Mouse (Mus musculus): Measurements from ENCODE around the gene Arrdc2. TPM values are rescaled to one million over a fixed set of nuclear protein-coding genes. Genes with fewer than 3 reads are reported as not detected.

The Arrdc2 gene
- polyA plus RNA-seq, 1 experiment from 2014 or later, result 7.6 TPM

GRCm38 (mm10) chr8:70816679-70817078 is 22.8 kb downstream of the Arrdc2 start:
- Histone ChIP-seq H3K36me3 (no peaks in the 10 kb centered on the region), H3K9me3 (peaks cover 16% of the 10 kb centered on the region; the same call in 1 of the 2 replicates), H3K27me3 (peaks cover 78% of the 10 kb centered on the region), H3K9ac (no peak overlapping the region), H3K27ac (no peak overlapping the region), H3K4me3 (peak overlapping the region; percentile 16; the same call in 1 of the 2 replicates), H3K4me2 (peak overlapping the region; percentile 40), H3K4me1 (replicated peaks) (peaks cover 8% of the 10 kb centered on the region)
- WGBS, result 7% methylated on average over 30 of the region's 30 CpGs
- ATAC-seq (ENCODE audit: low FRiP score), result no peak

- WGBS, result 62% methylated on average over 4 of the region's 4 CpGs
- no peak overlapping the region for H3K4me2 ChIP-seq
- ATAC-seq (ENCODE audit: low FRiP score), result no peak
Measured at GRCm38 (mm10) chr8:70812885-70813284, 26.6 kb downstream of the Arrdc2 start.

GRCm38 (mm10) chr8:70812055-70812454 is 27.5 kb downstream of the Arrdc2 start:
- H3K27ac ChIP-seq, result no peak overlapping the region
- no peak for ATAC-seq (ENCODE audit: low FRiP score)
- no peak overlapping the region for H3K4me3 ChIP-seq
- H3K9me3 ChIP-seq, result no peaks in the 10 kb centered on the region
- 44% methylated on average over 4 of the region's 4 CpGs for WGBS
- H3K36me3 ChIP-seq, result no peaks in the 10 kb centered on the region
- H3K9ac ChIP-seq, result no peak overlapping the region
- peaks cover 64% of the 10 kb centered on the region for H3K27me3 ChIP-seq
- no peak overlapping the region for H3K4me2 ChIP-seq
- H3K4me1 ChIP-seq (replicated peaks), result peaks cover 7% of the 10 kb centered on the region

More at GRCm38 (mm10) chr8:70812885-70813284, 26.6 kb downstream of the Arrdc2 start:
- Histone ChIP-seq H3K27ac (no peak overlapping the region), H3K9ac (no peak overlapping the region), H3K4me1 (replicated peaks) (peaks cover 8% of the 10 kb centered on the region), H3K9me3 (no peaks in the 10 kb centered on the region), H3K36me3 (no peaks in the 10 kb centered on the region), H3K4me3 (no peak overlapping the region), H3K27me3 (peaks cover 66% of the 10 kb centered on the region)

- 71% methylated on average over 20 of the region's 20 CpGs for WGBS
- Histone ChIP-seq H3K4me3 (no peak overlapping the region), H3K9ac (no peak overlapping the region), H3K36me3 (no peaks in the 10 kb centered on the region), H3K9me3 (no peaks in the 10 kb centered on the region), H3K4me2 (no peak overlapping the region), H3K27me3 (peaks cover 64% of the 10 kb centered on the region), H3K4me1 (replicated peaks) (no peaks in the 10 kb centered on the region), H3K27ac (no peak overlapping the region)
- no peak for ATAC-seq (ENCODE audit: low FRiP score)
Measured at GRCm38 (mm10) chr8:70810962-70811680, 28.4 kb downstream of the Arrdc2 start.

- Histone ChIP-seq H3K27ac (no peak overlapping the region), H3K9me3 (no peaks in the 10 kb centered on the region), H3K4me2 (no peak overlapping the region), H3K9ac (peak overlapping the region; percentile 24; the same call in 1 of the 2 replicates), H3K4me3 (no peak overlapping the region), H3K4me1 (replicated peaks) (peaks cover 8% of the 10 kb centered on the region), H3K36me3 (no peaks in the 10 kb centered on the region), H3K27me3 (peaks cover 66% of the 10 kb centered on the region)
- ATAC-seq (ENCODE audit: low FRiP score), result no peak
- 78% methylated on average over 8 of the region's 8 CpGs for WGBS
Measured at GRCm38 (mm10) chr8:70808955-70809701, 30.4 kb downstream of the Arrdc2 start.

- no peaks in the 10 kb centered on the region for H3K36me3 ChIP-seq
- no peaks in the 10 kb centered on the region for H3K9me3 ChIP-seq
- 57% methylated on average over 5 of the region's 5 CpGs for WGBS
- peaks cover 15% of the 10 kb centered on the region for H3K4me1 ChIP-seq (replicated peaks)
- no peak within 1 kb of the TSS for H3K4me2 ChIP-seq
- H3K27me3 ChIP-seq, result peaks cover 67% of the 10 kb centered on the region
- no peak within 1 kb of the TSS for H3K27ac ChIP-seq
- no peak for ATAC-seq (ENCODE audit: low FRiP score)
- peak within 1 kb of the TSS; percentile 24; the same call in 1 of the 2 replicates for H3K9ac ChIP-seq
- H3K4me3 ChIP-seq, result no peak within 1 kb of the TSS
Measured at GRCm38 (mm10) chr8:70808239-70808638, 31.3 kb downstream of the Arrdc2 start, which contains the start of gene Il12rb1. TSS of gene Il12rb1 (plus strand) at chr8:70808449.

GRCm38 (mm10) chr8:70807304-70807703 is 32.2 kb downstream of the Arrdc2 start:
- H3K9me3 ChIP-seq, result no peaks in the 10 kb centered on the region
- no peak overlapping the region for H3K4me3 ChIP-seq
- no peak for ATAC-seq (ENCODE audit: low FRiP score)
- H3K9ac ChIP-seq, result no peak overlapping the region
- 50% methylated on average over 1 of the region's 1 CpGs for WGBS
- H3K4me1 ChIP-seq (replicated peaks), result peaks cover 15% of the 10 kb centered on the region
- no peak overlapping the region for H3K4me2 ChIP-seq
- H3K36me3 ChIP-seq, result no peaks in the 10 kb centered on the region
- H3K27me3 ChIP-seq, result peaks cover 71% of the 10 kb centered on the region
- H3K27ac ChIP-seq, result no peak overlapping the region

GRCm38 (mm10) chr8:70806541-70806940 is 33.0 kb downstream of the Arrdc2 start:
- WGBS, result 83% methylated on average over 4 of the region's 4 CpGs

GRCm38 (mm10) chr8:70804481-70805206 is 34.9 kb downstream of the Arrdc2 start, which contains the start of gene Mast3:
TSS of gene Mast3 (minus strand) at chr8:70805054.
- WGBS, result 1% methylated on average over 45 of the region's 45 CpGs
- Histone ChIP-seq H3K9ac (peak within 1 kb of the TSS; percentile 65), H3K4me3 (peak within 1 kb of the TSS; percentile 45), H3K4me1 (replicated peaks) (peaks cover 22% of the 10 kb centered on the region), H3K9me3 (no peaks in the 10 kb centered on the region), H3K27ac (no peak within 1 kb of the TSS), H3K36me3 (no peaks in the 10 kb centered on the region), H3K4me2 (peak within 1 kb of the TSS; percentile 73), H3K27me3 (peaks cover 86% of the 10 kb centered on the region)
- peak; percentile 83 for ATAC-seq (ENCODE audit: low FRiP score)

More at GRCm38 (mm10) chr8:70806541-70806940, 33.0 kb downstream of the Arrdc2 start:
- Histone ChIP-seq H3K4me2 (no peak overlapping the region), H3K4me3 (no peak overlapping the region), H3K9ac (no peak overlapping the region), H3K27ac (no peak overlapping the region), H3K9me3 (no peaks in the 10 kb centered on the region), H3K27me3 (peaks cover 78% of the 10 kb centered on the region), H3K36me3 (no peaks in the 10 kb centered on the region), H3K4me1 (replicated peaks) (peaks cover 15% of the 10 kb centered on the region)
- ATAC-seq (ENCODE audit: low FRiP score), result no peak

- Histone ChIP-seq H3K27me3 (peaks cover 86% of the 10 kb centered on the region), H3K4me2 (peak overlapping the region; percentile 73), H3K36me3 (no peaks in the 10 kb centered on the region), H3K9ac (peak overlapping the region; percentile 65), H3K4me3 (peak overlapping the region; percentile 45), H3K27ac (no peak overlapping the region), H3K9me3 (no peaks in the 10 kb centered on the region), H3K4me1 (replicated peaks) (peaks cover 22% of the 10 kb centered on the region)
- WGBS, result 1% methylated on average over 42 of the region's 47 CpGs
- no peak for ATAC-seq (ENCODE audit: low FRiP score)
Measured at GRCm38 (mm10) chr8:70803761-70804480, 35.6 kb downstream of the Arrdc2 start.

- H3K27me3 ChIP-seq, result peaks cover 93% of the 10 kb centered on the region
Measured at GRCm38 (mm10) chr8:70802786-70803510, 36.6 kb downstream of the Arrdc2 start.

More at GRCm38 (mm10) chr8:70802786-70803510, 36.6 kb downstream of the Arrdc2 start:
- Histone ChIP-seq H3K36me3 (no peaks in the 10 kb centered on the region), H3K4me2 (no peak overlapping the region), H3K9ac (no peak overlapping the region), H3K4me1 (replicated peaks) (peaks cover 30% of the 10 kb centered on the region), H3K4me3 (no peak overlapping the region), H3K27ac (no peak overlapping the region), H3K9me3 (no peaks in the 10 kb centered on the region)
- ATAC-seq (ENCODE audit: low FRiP score), result no peak
- WGBS, result 67% methylated on average over 11 of the region's 11 CpGs
